Mouse (Mus musculus) thymus, adult 18-20 months (tissue): Measurements from ENCODE around the gene Pip4k2c.

Experiments
- DNase-seq, 2 experiments: peaks; one replicate each; pipeline ENCODE4 v3.0.0; 2022; ENCODE audit warnings: mixed read lengths in 2 of 2

The Pip4k2c gene

GRCm38 (mm10) chr10:127188079-127188453 is 23.3 kb downstream of the Pip4k2c start:
- DNase-seq: no peak

DNA sequence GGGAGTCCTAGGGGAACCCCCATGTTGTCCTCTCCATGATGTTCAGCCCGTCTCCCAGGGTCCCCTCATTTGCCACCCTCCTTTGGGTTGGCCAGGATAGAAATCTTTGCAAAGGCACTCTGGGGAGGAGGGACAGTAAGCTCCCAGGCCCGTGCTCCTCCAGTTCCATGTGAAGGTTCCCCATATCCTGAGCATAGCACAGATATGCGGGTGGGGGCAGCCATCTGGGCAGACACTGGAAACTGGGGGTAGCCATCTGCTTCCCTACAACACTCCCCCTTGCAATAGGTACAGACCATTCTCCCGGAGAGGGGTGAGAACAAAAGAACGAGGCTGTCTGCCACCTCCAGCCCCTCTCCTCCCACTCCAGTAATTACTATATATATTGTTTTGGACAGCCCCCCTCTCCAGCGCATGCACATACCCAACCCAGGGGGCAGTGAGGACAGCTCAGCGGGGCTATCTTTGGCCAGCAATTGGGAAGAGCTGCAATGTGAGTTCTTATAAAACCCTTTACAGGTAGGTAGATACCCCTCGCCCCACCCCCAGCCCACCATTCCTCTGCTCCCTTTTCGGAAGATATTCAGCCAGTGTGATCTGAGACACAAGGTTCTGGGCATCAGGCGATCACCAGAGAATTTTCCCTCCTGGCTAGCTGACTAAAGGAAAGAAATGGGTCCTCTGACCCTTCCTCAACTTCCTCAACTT is 23.9 kb downstream of the Pip4k2c start:
- DNase-seq: no peak

DNA sequence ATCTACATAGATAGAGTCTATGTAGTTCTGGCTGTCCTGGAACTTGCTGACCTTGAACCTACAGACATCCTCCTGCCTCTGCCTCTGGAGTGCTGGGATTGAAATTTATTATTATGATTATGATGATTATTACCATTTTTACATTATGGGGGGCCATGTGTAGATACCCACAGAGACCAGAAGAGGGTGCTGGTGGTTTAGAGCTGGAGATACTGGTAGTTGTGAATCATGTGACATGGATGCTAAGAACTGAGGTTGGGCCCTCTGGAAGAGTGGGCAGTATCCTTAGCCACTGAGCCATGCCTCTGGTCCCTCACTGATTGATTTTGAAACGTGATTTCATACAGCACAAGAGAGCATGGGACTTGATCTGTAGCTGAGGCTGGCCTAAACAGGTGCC is 24.9 kb downstream of the Pip4k2c start:
- no peak for DNase-seq

DNA sequence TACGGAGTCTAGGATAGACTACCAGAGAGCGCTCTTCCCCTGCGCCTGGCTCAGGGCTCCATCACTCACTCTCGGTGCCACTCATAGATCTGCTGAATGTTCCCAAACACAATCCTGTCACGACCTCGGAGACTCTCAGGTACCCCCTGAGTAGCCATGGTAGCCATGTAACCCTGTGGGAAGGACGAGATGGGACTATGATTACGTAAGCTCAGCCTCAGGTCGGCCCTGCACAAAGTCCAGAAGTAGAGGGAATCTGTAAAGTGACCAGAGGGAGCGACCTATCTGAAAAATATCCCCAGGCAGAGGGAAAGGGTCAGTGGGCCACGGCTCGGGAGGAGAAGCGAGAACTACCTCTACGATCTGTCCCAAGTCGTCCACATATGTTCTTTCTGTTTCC is 25.9 kb downstream of the Pip4k2c start:
- no peak for DNase-seq

DNA sequence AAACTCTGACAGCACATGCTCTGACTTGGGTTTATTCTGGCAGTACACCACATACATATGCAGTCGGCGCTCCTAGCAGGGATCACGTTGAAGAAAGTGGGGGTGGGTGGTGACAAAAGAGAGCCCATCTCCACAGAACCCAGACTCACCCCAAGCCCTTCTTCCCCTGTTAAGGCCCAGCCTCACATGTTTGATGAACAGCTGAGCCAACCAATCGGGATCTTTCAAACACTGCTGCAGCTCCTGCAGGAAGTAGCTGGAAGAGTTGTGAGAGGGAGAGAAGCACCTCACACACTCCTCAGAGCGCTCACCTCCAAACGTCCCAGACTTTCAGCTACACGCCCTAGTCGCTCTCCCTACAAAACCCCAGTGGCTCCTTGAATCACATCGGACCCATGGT is 26.3 kb downstream of the Pip4k2c start:
- DNase-seq: no peak

DNA sequence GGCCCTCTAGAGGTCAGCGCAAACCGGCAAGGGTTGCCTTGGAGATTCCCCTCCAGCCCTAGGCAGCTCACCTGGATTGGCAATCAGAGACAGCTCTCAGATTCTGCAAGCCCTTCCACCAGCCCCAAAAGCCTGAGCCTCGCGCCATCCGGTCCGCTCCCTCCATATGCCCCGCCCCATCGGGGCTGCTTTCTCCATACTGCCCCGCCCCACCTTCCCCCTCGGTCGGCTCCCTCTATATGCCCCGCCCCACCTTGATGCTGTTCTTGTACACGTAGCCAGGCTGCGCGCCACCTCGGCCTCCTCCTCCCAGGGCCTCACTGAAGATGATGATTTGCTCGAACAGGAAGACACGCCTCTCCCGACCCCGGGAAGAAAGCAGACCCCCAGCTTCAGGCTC is 27.6 kb downstream of the Pip4k2c start:
- DNase-seq: no peak

- DNase-seq: no peak
These were observed 28.8 kb downstream of the Pip4k2c start for GRCm38 (mm10) chr10:127182624-127183023.

GRCm38 (mm10) chr10:127181566-127181965 is 29.8 kb downstream of the Pip4k2c start:
- no peak for DNase-seq

DNA sequence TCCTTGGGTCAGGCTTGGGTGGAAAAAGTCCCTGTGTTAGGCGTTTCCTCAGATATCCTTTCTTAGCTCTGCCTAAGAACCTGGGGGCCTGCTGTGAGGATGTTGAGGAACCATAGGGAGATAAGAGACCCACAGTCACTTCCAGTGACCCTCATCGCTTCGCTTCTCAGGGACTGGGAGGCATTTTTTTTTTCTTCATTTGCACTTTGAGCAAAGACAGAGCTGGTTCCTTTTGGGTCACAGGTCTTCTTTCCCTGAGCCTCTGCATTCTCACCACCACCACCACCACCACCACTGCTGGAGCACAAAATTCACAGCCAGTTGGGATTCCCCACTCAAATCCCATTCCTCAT is 30.7 kb downstream of the Pip4k2c start:
- DNase-seq: no peak

DNA sequence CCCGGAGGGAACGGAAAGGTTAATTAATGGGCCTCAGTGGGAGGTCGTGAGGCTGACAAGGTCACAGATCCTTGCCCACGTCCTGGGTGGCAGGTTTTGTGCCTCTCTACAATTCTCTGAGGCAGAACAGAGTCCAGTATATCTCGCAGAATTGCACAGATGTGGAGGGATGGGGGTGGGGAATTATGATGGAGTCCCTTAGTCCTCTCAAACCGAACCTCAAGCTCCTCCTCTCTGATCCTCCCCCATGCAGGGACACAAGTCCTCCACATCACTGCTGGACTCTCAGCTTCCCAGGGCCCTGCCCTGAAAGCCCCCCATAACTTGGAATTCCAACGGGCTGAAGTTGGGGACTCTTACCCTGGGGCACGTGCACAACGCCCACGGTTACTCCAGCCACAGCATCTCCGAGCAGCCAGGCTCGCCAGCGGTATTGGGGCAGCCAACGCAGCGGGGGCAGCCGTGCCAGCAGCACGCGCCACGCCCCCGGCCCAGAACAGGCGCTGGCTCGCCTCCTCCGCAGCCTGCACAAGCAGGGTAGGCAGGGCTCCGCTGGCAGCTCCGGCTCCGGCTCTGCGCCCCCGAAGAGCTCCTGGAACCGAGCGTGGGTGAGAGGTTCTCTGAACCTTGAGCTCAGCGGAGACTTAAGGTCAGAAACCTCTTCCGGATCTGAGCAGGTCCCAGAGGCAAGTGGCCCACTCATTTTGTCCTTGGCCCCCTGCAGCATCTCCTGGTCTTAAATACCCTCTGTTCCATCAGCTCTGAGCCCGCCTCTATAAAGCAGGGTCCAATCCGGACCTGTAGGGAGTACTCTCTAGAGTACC is 31.3 kb downstream of the Pip4k2c start, which contains the start of gene Slc26a10:
Slc26a10 (minus strand) TSS at position 775 of the 824 bp plus-strand sequence.
- DNase-seq: no peak

GRCm38 (mm10) chr10:127178286-127179027 is 32.9 kb downstream of the Pip4k2c start:
- no peak for DNase-seq

DNA sequence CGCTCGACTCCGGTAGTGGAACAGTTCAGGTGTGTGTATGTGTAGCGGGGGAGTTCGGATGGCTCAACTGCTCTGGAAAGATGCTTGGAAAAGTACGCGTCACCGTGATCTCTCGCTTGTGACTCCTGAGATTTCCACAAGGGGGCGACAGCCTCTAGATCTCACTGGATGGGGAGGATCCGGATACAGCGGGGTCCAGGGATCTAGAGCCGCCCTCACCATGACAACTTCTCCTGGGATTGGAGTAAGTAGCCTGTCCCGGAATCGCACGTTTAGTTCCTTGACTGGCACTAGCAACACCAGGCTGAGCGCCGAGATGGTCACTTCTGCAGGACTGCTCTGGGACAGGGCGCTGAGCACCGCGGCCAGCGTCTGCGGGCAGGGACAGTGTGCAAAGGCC is 33.7 kb downstream of the Pip4k2c start:
- DNase-seq: no peak

DNA sequence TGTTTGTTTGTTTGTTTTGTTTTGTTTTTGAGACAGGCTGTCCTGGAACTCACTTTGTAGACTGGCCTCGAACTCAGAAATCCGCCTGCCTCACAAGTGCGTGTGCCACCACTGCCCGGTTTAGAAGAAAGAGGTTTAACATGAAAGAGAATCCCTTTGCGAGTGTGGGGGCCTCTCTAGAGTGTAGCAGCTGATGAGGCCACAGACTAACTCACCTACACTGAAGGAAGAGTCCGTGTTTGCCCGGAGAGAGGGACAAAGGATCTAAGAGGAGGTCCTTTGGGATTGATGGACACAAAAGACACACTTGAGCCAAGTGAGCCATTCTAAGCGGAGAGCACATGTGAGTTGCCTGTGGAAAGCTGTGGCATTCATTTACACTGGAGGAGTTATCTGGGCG is 34.1 kb downstream of the Pip4k2c start:
- DNase-seq: no peak

GRCm38 (mm10) chr10:127176756-127177155 is 34.6 kb downstream of the Pip4k2c start:
- no peak for DNase-seq

- no peak for DNase-seq
These were observed 35.2 kb downstream of the Pip4k2c start for GRCm38 (mm10) chr10:127176228-127176627.

GRCm38 (mm10) chr10:127174170-127174569 is 37.2 kb downstream of the Pip4k2c start:
- no peak for DNase-seq

GRCm38 (mm10) chr10:127173148-127174065 is 38.0 kb downstream of the Pip4k2c start:
- DNase-seq: no peak

- no peak for DNase-seq
These were observed 39.7 kb downstream of the Pip4k2c start for GRCm38 (mm10) chr10:127171631-127172200.

- peak; percentile 69 to 76 for DNase-seq
These were observed 40.5 kb downstream of the Pip4k2c start for GRCm38 (mm10) chr10:127170837-127171272.

GRCm38 (mm10) chr10:127170002-127170401 is 41.4 kb downstream of the Pip4k2c start:
- no peak for DNase-seq

DNA sequence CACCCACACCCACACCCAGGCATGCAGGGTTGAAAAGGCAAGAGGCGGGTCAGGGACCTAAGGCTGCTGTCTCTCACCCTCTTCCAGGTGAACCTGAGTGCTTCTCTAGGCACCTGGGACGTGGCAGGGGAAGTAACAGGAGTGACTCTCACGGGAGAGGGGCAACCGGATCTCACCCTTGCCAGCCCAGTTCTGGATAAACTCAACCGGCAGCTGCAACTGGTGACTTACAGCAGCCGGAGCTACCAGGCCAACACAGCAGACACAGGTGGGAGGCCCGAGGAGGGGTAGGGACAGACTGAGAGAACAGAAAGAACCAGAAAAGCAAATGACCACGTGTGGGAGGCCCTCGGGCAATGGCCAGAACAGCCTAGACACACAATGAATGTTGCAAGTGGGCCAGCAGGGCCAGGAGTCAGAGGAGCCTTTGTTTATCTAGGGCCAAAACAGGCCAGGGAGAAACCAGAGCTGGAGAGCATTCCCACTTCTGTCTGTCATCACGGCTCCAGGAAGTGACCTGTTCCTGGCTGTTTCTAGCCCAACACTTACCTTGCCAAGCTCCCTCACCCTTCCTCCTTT is 43.7 kb downstream of the Pip4k2c start:
- DNase-seq: no peak
